Mouse (Mus musculus) small intestine, adult 2 months (tissue): ENCODE results near the gene Nxf1.

Experiments
- CTCF ChIP-seq: fragments of 200-500 bp; IDR thresholded peaks from 2 replicates; pipeline ENCODE4 v1.5.1; 2012; ENCODE audit warnings: low read depth, mild to moderate bottlenecking, control low read depth, inconsistent platforms, low read length, moderate library complexity, mixed read lengths; ENCODE audit not compliant: insufficient replicate concordance, insufficient read length; ENCODE audit errors: extremely low read depth
- POLR2A ChIP-seq: fragments of 200-500 bp; IDR thresholded peaks from 2 replicates; pipeline ENCODE4 v1.6.1; 2012; ENCODE audit warnings: low read depth, mild to moderate bottlenecking, control low read depth, inconsistent platforms, low read length, moderate library complexity

DNA sequence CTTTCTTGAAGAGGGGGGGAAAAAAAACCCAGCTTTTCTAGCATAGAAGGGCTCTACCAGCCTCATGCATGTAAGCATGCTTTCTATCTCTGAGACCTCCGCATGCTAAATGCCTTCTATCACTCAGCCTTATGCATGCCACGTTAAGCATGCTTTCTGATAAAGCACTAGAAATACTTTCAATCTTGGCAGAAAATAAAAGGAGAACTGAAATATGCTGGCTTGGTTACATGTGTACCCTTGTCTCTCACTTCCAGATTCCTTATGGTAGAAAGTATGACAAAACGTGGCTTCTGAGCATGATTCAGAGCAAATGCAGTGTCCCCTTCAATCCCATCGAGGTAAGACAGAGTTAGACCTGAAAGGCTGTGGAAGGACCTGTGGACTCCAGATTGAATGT, 6.4 kb downstream of the Nxf1 start:
- no peak for TF ChIP-seq POLR2A
- no peak for TF ChIP-seq CTCF
